Mouse (Mus musculus) CH12.LX (cell line): Measurements from ENCODE around the gene R3hcc1l.

Experiments used
- CHD2 ChIP-seq: IDR thresholded peaks from 2 replicates; pipeline ENCODE4 v1.6.1; 2011; ENCODE audit warnings: low read length, improper control_type of control experiment
- CTCF ChIP-seq, 2 experiments: IDR thresholded peaks in 1 of 2; conservative IDR thresholded peaks in 1 of 2; 2 replicates each; pipeline ENCODE4 v1.5.1; 2011 to 2012; ENCODE audit warnings: low read depth in 2 of 2, low read length in 2 of 2, improper control_type of control experiment in 1 of 2, inconsistent platforms in 1 of 2, mild to moderate bottlenecking in 1 of 2, moderate library complexity in 1 of 2
- JUND ChIP-seq: conservative IDR thresholded peaks from 2 replicates; pipeline ENCODE4 v1.6.1; 2011; ENCODE audit warnings: low read depth, low read length, improper control_type of control experiment
- MAFK ChIP-seq: IDR thresholded peaks from 2 replicates; pipeline ENCODE4 v1.6.1; 2011; ENCODE audit warnings: low read length, improper control_type of control experiment; ENCODE audit not compliant: insufficient replicate concordance
- MXI1 ChIP-seq: IDR thresholded peaks from 2 replicates; pipeline ENCODE4 v1.6.1; 2011; ENCODE audit warnings: mild to moderate bottlenecking, low read depth, low read length, improper control_type of control experiment
- NRF1 ChIP-seq: IDR thresholded peaks from 2 replicates; pipeline ENCODE4 v1.6.1; 2014; ENCODE audit warnings: low read depth, mild to moderate bottlenecking, inconsistent platforms, low read length, improper control_type of control experiment, moderate library complexity
- POLR2A ChIP-seq: IDR thresholded peaks from 2 replicates; pipeline ENCODE4 v1.6.1; 2011; ENCODE audit warnings: low read depth, mild to moderate bottlenecking, improper control_type of control experiment, low read length
- SMC3 ChIP-seq: IDR thresholded peaks from 2 replicates; pipeline ENCODE4 v1.6.1; 2011; ENCODE audit warnings: low read depth, low read length, improper control_type of control experiment
- UBTF ChIP-seq: IDR thresholded peaks from 2 replicates; pipeline ENCODE4 v1.6.1; 2012; ENCODE audit warnings: low read depth, mild to moderate bottlenecking, inconsistent platforms, low read length, improper control_type of control experiment, moderate library complexity

DNA sequence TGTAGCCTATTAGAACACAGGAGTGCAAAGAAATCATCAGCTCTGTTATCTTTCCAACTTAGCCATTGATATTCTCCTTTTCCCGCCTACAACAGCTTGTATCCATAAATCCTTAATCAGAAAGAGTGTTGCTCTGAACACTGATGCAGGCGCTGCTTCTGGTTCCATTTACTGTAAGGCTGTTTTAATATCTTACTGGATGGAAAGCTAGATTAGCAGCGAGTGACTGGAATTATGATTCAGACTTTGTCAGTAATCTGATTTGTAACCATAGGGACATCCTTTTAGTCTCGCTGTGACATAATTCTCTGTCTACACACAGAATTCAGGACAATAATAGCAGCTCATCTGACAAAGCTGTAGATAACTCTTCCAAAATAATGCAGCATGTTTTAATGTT is 52.7 kb downstream of the R3hcc1l start:
- TF ChIP-seq CTCF (conservative IDR thresholded peaks at IDR 0.05 in 1 of 2, IDR thresholded peaks at IDR 0.05 in 1 of 2; ENCODE audit: low read depth in 2 of 2, low read length in 2 of 2) (no peak), POLR2A (no peak), CHD2 (no peak), MAFK (no peak), MXI1 (no peak), JUND (no peak), NRF1 (no peak), SMC3 (no peak), UBTF (no peak)
